Mouse (Mus musculus) heart, adult 2 months (tissue): ENCODE results near the gene Msh2. TPM values are rescaled to one million over a fixed set of nuclear protein-coding genes. Genes with fewer than 3 reads are reported as not detected.

Source experiments
- DNase-seq, 2 experiments: peaks; one replicate each; pipeline ENCODE4 v3.0.0; 2021
- H3K27ac ChIP-seq: fragments of 200-600 bp; 2 replicates; pipeline ENCODE4 v1.8.1; 2022
- H3K27me3 ChIP-seq: fragments of 200-500 bp; 2 replicates; pipeline ENCODE4 v1.6.1; 2012; ENCODE audit warnings: mild to moderate bottlenecking, low read length, inconsistent platforms, mixed read lengths; ENCODE audit not compliant: control insufficient read depth, insufficient read depth
- H3K36me3 ChIP-seq: fragments of 200-500 bp; 2 replicates; pipeline ENCODE4 v1.6.1; 2012; ENCODE audit warnings: low read length, inconsistent platforms; ENCODE audit not compliant: control insufficient read depth, insufficient read depth
- H3K4me1 ChIP-seq: fragments of 200-500 bp; 2 replicates; pipeline ENCODE4 v1.6.1; 2011; ENCODE audit warnings: low read length; ENCODE audit not compliant: control insufficient read depth, insufficient read depth
- H3K4me3 ChIP-seq: fragments of 200-600 bp; 2 replicates; pipeline ENCODE4 v1.8.1; 2022
- H3K79me2 ChIP-seq: fragments of 200-500 bp; replicated peaks from 2 replicates; pipeline ENCODE4 v1.6.1; 2012; ENCODE audit warnings: mild to moderate bottlenecking, inconsistent platforms, low read length, moderate library complexity, mixed read lengths; ENCODE audit not compliant: control insufficient read depth, insufficient read depth
- H3K9ac ChIP-seq: fragments of 200-500 bp; 2 replicates; pipeline ENCODE4 v1.6.1; 2012; ENCODE audit warnings: low read depth, mild to moderate bottlenecking, control low read depth, inconsistent platforms, low read length, mixed read lengths
- CTCF ChIP-seq: fragments of 200-600 bp; IDR thresholded peaks from 2 replicates; pipeline ENCODE4 v1.8.1; 2022; ENCODE audit warnings: antibody characterized with exemption, mild to moderate bottlenecking, moderate library complexity
- EP300 ChIP-seq: fragments of 200-500 bp; IDR thresholded peaks from 2 replicates; pipeline ENCODE4 v1.6.1; 2011; ENCODE audit warnings: low read depth, low read length, control low read depth; ENCODE audit not compliant: insufficient read depth
- POLR2A ChIP-seq: fragments of 200-500 bp; IDR thresholded peaks from 2 replicates; pipeline ENCODE4 v1.6.1; 2011; ENCODE audit warnings: mild to moderate bottlenecking, low read depth, low read length, control low read depth; ENCODE audit not compliant: insufficient read depth
- WGBS: fragments of 180-500 bp; shearing (Covaris S2); methylation state at CpG from one replicate; pipeline ENCODE4 v1.1.7; 2018; 5-methylcytosine and 5-hydroxymethylcytosine counted together
- intact Hi-C: fragments of 180-260 bp; cut with DNase I; formaldehyde crosslinking; loops from one replicate; pipeline ENCODE4 v1.15.1; 2025
- polyA plus RNA-seq: library from polyadenylated mRNA; depleted of rRNA; stranded (reverse); fragments of >200 nt; gene quantifications from 2 replicates; pipeline ENCODE4 v1.2.3, GENCODE M21; 2012
- total RNA-seq, 2 experiments: library from RNA; stranded (reverse); gene quantifications; 2 replicates each; pipeline ENCODE4 v1.2.3; 2021

The Msh2 gene
- total and polyA plus RNA-seq, 3 experiments: 4.9 to 13.7 (median 12.7) TPM

DNA sequence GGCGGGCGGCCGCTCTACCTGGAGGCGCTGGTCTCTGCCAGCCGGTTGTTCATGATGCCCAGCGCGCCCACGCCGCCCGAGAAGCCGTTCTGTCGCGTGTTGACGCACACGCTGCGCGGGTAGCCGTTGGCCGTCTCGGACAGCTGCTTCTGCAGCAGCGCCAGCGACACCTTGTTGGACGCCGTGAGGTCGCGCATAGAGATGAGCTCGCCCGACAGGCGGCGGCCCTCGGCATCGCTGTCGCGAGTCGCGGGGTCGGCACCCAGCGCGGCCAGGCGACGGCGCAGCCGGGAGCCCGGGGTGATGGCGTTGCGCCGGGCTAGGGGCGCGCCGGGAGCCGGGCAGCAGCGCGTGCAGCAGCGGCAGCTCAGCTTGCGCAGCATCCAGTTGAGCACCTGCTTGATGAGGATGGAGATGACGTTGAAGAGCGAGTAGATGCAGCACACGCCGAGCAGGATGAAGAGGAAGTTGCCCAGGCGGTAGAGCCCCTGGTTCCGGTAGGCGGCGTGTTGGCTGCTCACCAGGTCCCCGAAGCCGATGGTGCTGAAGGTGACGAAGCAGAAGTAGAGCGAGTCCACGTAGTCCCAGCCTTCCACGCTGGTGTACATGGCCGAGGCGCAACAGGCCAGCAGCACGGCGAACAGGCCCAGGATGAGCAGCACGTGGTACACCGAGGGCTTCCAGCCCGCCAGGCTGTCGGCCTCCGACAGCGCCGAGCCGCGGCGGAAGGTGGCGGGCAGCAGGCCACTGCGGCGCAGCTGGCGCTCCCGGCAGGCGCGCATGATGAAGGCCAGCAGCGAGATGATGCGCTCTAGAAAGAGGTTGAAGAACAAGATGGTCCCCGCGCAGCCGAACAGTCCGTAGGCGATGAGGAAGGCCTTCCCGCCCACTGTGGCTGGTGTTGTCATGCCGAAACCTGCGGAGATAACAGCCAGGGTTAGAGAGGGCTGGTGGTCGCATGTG lies 74.1 kb downstream of the Msh2 start:
- 4% methylated on average over 101 of the region's 101 CpGs for WGBS
- intact Hi-C loops: no loop called here
- Histone ChIP-seq H3K36me3 (no peaks in the 10 kb centered on the region), H3K4me1 (0 out of 2 replicates have a peak, but pooled peaks cover 1% of the 10 kb centered on the region), H3K9ac (peak overlapping the region; percentile 33), H3K79me2 (no peaks in the 10 kb centered on the region), H3K27ac (no peak overlapping the region), H3K4me3 (peak overlapping the region; percentile 57), H3K27me3 (peaks cover 16% of the 10 kb centered on the region)
- peak; percentile 23 to 36 for DNase-seq
- TF ChIP-seq CTCF (no peak), EP300 (no peak), POLR2A (no peak)

DNA sequence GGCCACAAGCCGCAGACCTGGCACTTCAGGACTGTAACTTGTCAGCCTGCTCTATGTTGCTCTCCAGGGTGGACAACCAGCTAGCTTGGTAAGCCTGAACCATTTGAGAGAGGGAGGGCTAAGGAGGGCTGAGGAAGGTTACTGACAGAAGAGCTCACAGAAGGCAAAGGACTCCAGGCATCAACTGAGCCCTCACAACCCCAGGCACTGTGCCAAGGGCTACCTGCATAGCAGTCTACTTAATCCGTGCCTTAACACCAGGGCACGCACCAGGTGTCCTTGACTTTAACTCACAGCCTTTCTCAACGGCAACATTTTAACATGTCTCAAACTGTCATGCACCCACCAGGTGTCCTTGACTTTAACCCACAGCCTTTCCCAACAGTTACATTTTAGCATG lies 88.2 kb downstream of the Msh2 start:
- TF ChIP-seq POLR2A: no peak
- no peak for TF ChIP-seq EP300
- no peak for TF ChIP-seq CTCF
- Histone ChIP-seq H3K4me1 (no peaks in the 10 kb centered on the region), H3K36me3 (no peaks in the 10 kb centered on the region), H3K27me3 (no peaks in the 10 kb centered on the region; the same call in 1 of the 2 replicates), H3K4me3 (no peak overlapping the region), H3K9ac (no peak overlapping the region), H3K27ac (no peak overlapping the region), H3K79me2 (no peaks in the 10 kb centered on the region)
- intact Hi-C loops: no loop called here
- DNase-seq: no peak
- WGBS: 82% methylated on average over 4 of the region's 4 CpGs

DNA sequence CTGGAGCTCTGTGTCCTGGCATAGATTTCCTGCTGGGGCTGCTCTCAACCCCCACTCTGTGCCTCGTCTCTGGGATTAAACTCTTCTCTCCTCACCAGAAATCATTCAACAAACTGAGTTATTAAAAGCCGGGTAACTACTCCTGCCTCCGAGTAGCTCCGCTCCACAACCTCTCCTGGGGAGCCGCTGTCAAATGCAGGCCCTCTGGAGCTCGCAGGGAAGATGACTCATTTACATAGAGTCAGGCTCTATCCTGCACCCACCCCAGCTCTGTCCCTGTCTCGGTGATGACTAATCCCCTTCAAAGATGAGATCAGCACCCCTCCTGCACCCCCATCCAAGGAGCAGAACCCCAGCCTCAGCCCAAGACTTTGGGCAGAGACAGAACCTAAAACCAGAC lies 91.0 kb downstream of the Msh2 start:
- no peaks in the 10 kb centered on the region for H3K4me1 ChIP-seq
- intact Hi-C loops: no loop called here
- no peaks in the 10 kb centered on the region for H3K79me2 ChIP-seq
- no peaks in the 10 kb centered on the region; the same call in 1 of the 2 replicates for H3K27me3 ChIP-seq
- 51% methylated on average over 7 of the region's 7 CpGs for WGBS
- H3K36me3 ChIP-seq: no peaks in the 10 kb centered on the region
- TF ChIP-seq CTCF: no peak
- TF ChIP-seq POLR2A: no peak
- no peak for TF ChIP-seq EP300
- H3K9ac ChIP-seq: no peak overlapping the region
- DNase-seq: no peak
- no peak overlapping the region for H3K4me3 ChIP-seq
- H3K27ac ChIP-seq: no peak overlapping the region

DNA sequence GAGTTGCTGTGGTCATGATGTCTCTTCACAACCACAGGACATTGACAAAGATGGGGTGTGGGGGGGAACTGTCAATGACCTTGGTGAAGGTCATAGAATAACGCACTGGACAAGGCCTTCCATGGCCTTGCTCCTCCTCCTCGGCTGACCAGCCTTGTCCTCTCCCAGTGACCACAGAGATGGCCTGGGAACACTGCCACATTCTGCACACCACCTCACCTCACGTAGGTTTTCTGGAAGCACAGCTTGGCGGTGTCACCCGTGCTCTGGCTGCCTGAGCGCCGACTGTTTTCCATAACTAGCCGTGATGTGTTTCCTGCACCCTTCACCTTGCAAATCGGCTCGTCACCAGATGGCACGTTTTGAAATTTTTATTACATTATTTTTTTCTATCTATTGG lies 92.9 kb downstream of the Msh2 start:
- no peaks in the 10 kb centered on the region for H3K27me3 ChIP-seq
- 90% methylated on average over 11 of the region's 11 CpGs for WGBS
- TF ChIP-seq CTCF (no peak), POLR2A (no peak), EP300 (no peak)
- H3K4me3 ChIP-seq: no peak overlapping the region
- no peaks in the 10 kb centered on the region for H3K4me1 ChIP-seq
- intact Hi-C loops: no loop called here
- H3K9ac ChIP-seq: no peak overlapping the region
- no peaks in the 10 kb centered on the region for H3K36me3 ChIP-seq
- no peak for DNase-seq
- no peak overlapping the region for H3K27ac ChIP-seq
- no peaks in the 10 kb centered on the region for H3K79me2 ChIP-seq

DNA sequence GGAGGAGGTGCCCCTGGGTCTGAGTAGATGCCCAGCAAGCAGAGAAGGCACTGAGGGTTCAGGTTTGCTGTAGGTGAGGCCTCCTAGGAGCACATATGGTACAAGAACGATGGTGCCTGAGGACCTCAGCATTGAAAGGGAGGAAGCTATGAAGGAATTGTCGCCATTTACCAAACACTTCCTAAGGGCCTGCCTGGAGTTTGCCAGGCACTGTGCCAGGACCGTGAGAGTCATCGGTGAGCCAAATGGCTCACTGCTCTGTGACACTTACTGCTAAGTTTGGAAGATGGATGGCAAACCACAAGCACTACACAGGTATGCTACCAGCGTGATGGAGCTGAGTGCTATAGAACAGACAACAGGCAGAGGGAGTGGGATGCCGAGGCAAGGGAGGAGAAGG lies 94.8 kb downstream of the Msh2 start:
- TF ChIP-seq POLR2A (no peak), CTCF (no peak), EP300 (no peak)
- WGBS: 63% methylated on average over 6 of the region's 6 CpGs
- Histone ChIP-seq H3K4me1 (no peaks in the 10 kb centered on the region), H3K4me3 (no peak overlapping the region), H3K27me3 (no peaks in the 10 kb centered on the region), H3K9ac (no peak overlapping the region), H3K79me2 (no peaks in the 10 kb centered on the region), H3K36me3 (no peaks in the 10 kb centered on the region), H3K27ac (no peak overlapping the region)
- DNase-seq: no peak
- intact Hi-C loops: no loop called here

DNA sequence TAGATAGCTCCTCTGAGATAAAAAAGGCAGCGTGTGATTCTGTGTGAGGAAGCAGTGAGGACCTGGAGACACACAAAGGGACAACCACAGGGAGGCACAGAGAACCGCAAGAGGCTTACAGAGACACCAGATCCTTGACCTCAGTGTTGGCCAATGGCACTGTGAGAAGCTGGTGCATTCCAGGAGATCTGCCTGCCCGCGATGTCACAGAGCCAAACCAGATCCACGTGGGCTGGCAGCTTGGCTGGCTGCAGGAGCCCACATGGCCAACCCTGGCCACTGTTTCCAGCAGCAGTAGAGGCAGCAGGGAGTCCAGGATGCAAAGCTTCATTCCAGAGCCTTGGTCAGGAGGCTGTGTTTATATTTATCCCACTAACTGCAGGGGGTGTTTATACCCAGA lies 98.6 kb downstream of the Msh2 start:
- 30% methylated on average over 5 of the region's 5 CpGs for WGBS
- H3K4me1 ChIP-seq: no peaks in the 10 kb centered on the region
- TF ChIP-seq POLR2A (no peak), CTCF (no peak), EP300 (no peak)
- H3K27ac ChIP-seq: no peak overlapping the region
- peak in 1 of 2 experiments; percentile 32 for DNase-seq
- no peaks in the 10 kb centered on the region for H3K36me3 ChIP-seq
- no peak overlapping the region for H3K4me3 ChIP-seq
- no peak overlapping the region for H3K9ac ChIP-seq
- H3K27me3 ChIP-seq: no peaks in the 10 kb centered on the region
- H3K79me2 ChIP-seq: no peaks in the 10 kb centered on the region
- intact Hi-C loops: loop anchor here (5.0 kb wide), 1 partner anchor 177 kb away; no protein-coding TSS in a partner anchor
